ENCODE assay signal across 27 mouse cellular contexts in genomic region chr8:83588886-83589285, GRCm38 (mm10). TPM values are rescaled to one million over a fixed set of nuclear protein-coding genes. Genes with fewer than 3 reads are reported as not detected.
"Had no signal": no experiment of that assay in that cellular context is flagged by ENCODE, and none has a peak within 500 bp of the region (broad histone marks: within the 10 kb centered on the region; RNA-seq: fewer than 3 reads in every experiment).

No protein-coding gene starts in this region.

- H3K9ac ChIP-seq: lung, embryonic 14.5 days; midbrain, embryonic 12.5 days; neural tube, embryonic 12.5 days had no signal

- H3K27ac ChIP-seq: midbrain, embryonic 10.5 days; midbrain, embryonic 12.5 days; neural tube, embryonic 12.5 days had no signal

- H3K9me3 ChIP-seq: midbrain, embryonic 10.5 days; midbrain, embryonic 12.5 days; neural tube, embryonic 12.5 days had no signal

- H3K4me2 ChIP-seq: lung, embryonic 14.5 days; midbrain, embryonic 12.5 days; neural tube, embryonic 12.5 days had no signal

- DNase-seq: lung, adult 18-20 months; lung, embryonic 14.5 days; lung, postnatal 10 days; lung, postnatal 4 days; midbrain, embryonic 14.5 days; retina, postnatal 1 day; right cerebral cortex, adult 18-20 months; right cerebral cortex, postnatal 25 days; right cerebral cortex, postnatal 4 days; spleen, adult 18-20 months; thymus, adult 2 months; thymus, postnatal 25 days; thymus, postnatal 4 days had no signal

- H3K4me3 ChIP-seq: midbrain, embryonic 10.5 days; midbrain, embryonic 12.5 days; myocyte; neural tube, embryonic 12.5 days had no signal

- H3K27me3 ChIP-seq: midbrain, embryonic 12.5 days; neural tube, embryonic 12.5 days had no signal

RNA-seq across cellular contexts. Expression of gene Olfr370, which starts 53.3 kb away (rescaled TPM):
- total RNA-seq: megakaryocyte, adult 5-6 weeks; megakaryocyte-erythroid progenitor cell, adult 5-6 weeks had no signal
- polyA plus RNA-seq: lung, embryonic 14.5 days; lung, embryonic 16.5 days; midbrain, embryonic 10.5 days; midbrain, embryonic 12.5 days; midbrain, embryonic 14.5 days; midbrain, embryonic 16.5 days; myocyte; neural tube, embryonic 12.5 days; neural tube, embryonic 14.5 days; small intestine, adult 2 months; stomach, embryonic 14.5 days; stomach, embryonic 16.5 days; testis, adult 2 months; thymus, adult 2 months; urinary bladder, adult 2 months had no signal
